Mouse (Mus musculus) lung, embryonic 14.5 days (tissue): ENCODE measurements at regions not wholly inside any gene's neighbourhood (a gene's known extent, or its start where the extent isn't known, plus 50 kb on each side); places are given as distances from the start of the nearest gene placed in this dataset.

Experiments
- ATAC-seq: fragments of 200-750 bp; cut with Nextera tagmentation; 2 replicates; pipeline ENCODE4 v1.8.0; 2017; ENCODE audit warnings: mild to moderate bottlenecking, moderate TSS enrichment, moderate library complexity; ENCODE audit not compliant: insufficient read depth
- DNase-seq: peaks from one replicate; pipeline ENCODE4 v3.0.0-alpha.2; 2015
- H3K27ac ChIP-seq: fragments of 300-500 bp; sonication (generic); 2 replicates; pipeline ENCODE4 v1.5.1; 2014; ENCODE audit warnings: low read depth, mild to moderate bottlenecking, moderate library complexity
- H3K27me3 ChIP-seq: fragments of 300-500 bp; sonication (generic); 2 replicates; pipeline ENCODE4 v1.6.1; 2014; ENCODE audit warnings: low read length, control low read depth; ENCODE audit not compliant: insufficient read depth
- H3K36me3 ChIP-seq: fragments of 300-500 bp; sonication (generic); 2 replicates; pipeline ENCODE4 v1.6.1; 2014; ENCODE audit warnings: control low read depth; ENCODE audit not compliant: insufficient read depth
- H3K4me1 ChIP-seq: fragments of 300-500 bp; sonication (generic); 2 replicates; pipeline ENCODE4 v1.6.1; 2014; ENCODE audit warnings: antibody characterized with exemption, control low read depth; ENCODE audit not compliant: insufficient read depth
- H3K4me2 ChIP-seq: fragments of 300-500 bp; sonication (generic); 2 replicates; pipeline ENCODE4 v1.6.1; 2014; ENCODE audit warnings: mild to moderate bottlenecking
- H3K4me3 ChIP-seq: fragments of 300-500 bp; sonication (generic); 2 replicates; pipeline ENCODE4 v1.5.1; 2014; ENCODE audit warnings: low read depth, low read length
- H3K9ac ChIP-seq: fragments of 300-500 bp; sonication (generic); 2 replicates; pipeline ENCODE4 v1.6.1; 2014
- H3K9me3 ChIP-seq: fragments of 300-500 bp; sonication (generic); 2 replicates; pipeline ENCODE4 v1.6.1; 2016; ENCODE audit warnings: low read depth, low read length, control low read depth
- CTCF ChIP-seq: IDR thresholded peaks from 2 replicates; pipeline ENCODE4 v1.5.1; 2016; ENCODE audit warnings: antibody characterized with exemption, low read depth
- WGBS: fragments of 180-500 bp; shearing (Covaris S2); extraction: QIAGEN DNeasy Blood & Tissue Kit; methylation state at CpG from one replicate; pipeline ENCODE4 v1.1.7; 2014; 5-methylcytosine and 5-hydroxymethylcytosine counted together

GRCm38 (mm10) chr9:14031358-14032047, 204.0 kb downstream of the Fam76b start:
- H3K27ac ChIP-seq = no peak overlapping the region
- no peak for ATAC-seq
- DNase-seq = no peak
- no peak overlapping the region for H3K9ac ChIP-seq
- TF ChIP-seq CTCF = no peak
- no peaks in the 10 kb centered on the region for H3K36me3 ChIP-seq
- no peak overlapping the region for H3K4me3 ChIP-seq
- H3K9me3 ChIP-seq = no peaks in the 10 kb centered on the region
- 68% methylated on average over 6 of the region's 6 CpGs for WGBS
- H3K4me1 ChIP-seq = peaks cover 7% of the 10 kb centered on the region; the same call in 1 of the 2 replicates
- no peak overlapping the region for H3K4me2 ChIP-seq
- H3K27me3 ChIP-seq = no peaks in the 10 kb centered on the region

- no peaks in the 10 kb centered on the region for H3K9me3 ChIP-seq
- DNase-seq (no peak), ATAC-seq (no peak)
- no peak overlapping the region for H3K4me3 ChIP-seq
- H3K27me3 ChIP-seq = no peaks in the 10 kb centered on the region
- H3K9ac ChIP-seq = no peak overlapping the region
- WGBS = 65% methylated on average over 1 of the region's 1 CpGs
- no peak overlapping the region for H3K4me2 ChIP-seq
- H3K4me1 ChIP-seq = peaks cover 5% of the 10 kb centered on the region; the same call in 1 of the 2 replicates
- H3K36me3 ChIP-seq = no peaks in the 10 kb centered on the region
- no peak for TF ChIP-seq CTCF
- H3K27ac ChIP-seq = no peak overlapping the region
These were observed 204.5 kb downstream of the Fam76b start for GRCm38 (mm10) chr9:14032048-14032362.

- 75% methylated on average over 2 of the region's 2 CpGs for WGBS
- Histone ChIP-seq H3K4me3 (no peak overlapping the region), H3K27ac (no peak overlapping the region), H3K36me3 (no peaks in the 10 kb centered on the region), H3K4me1 (no peaks in the 10 kb centered on the region), H3K9ac (no peak overlapping the region), H3K9me3 (no peaks in the 10 kb centered on the region), H3K4me2 (no peak overlapping the region), H3K27me3 (no peaks in the 10 kb centered on the region)
- DNase-seq (no peak), ATAC-seq (no peak)
- TF ChIP-seq CTCF = no peak
These were observed 208.0 kb downstream of the Fam76b start for GRCm38 (mm10) chr9:14035526-14035925.

- no peak for TF ChIP-seq CTCF
- Histone ChIP-seq H3K27ac (no peak overlapping the region), H3K4me3 (no peak overlapping the region), H3K27me3 (no peaks in the 10 kb centered on the region), H3K4me2 (no peak overlapping the region), H3K9ac (no peak overlapping the region), H3K36me3 (no peaks in the 10 kb centered on the region), H3K4me1 (no peaks in the 10 kb centered on the region), H3K9me3 (no peaks in the 10 kb centered on the region)
- 33% methylated on average over 2 of the region's 2 CpGs for WGBS
- peak; percentile 41 for DNase-seq
- peak; percentile 31; the same call in 1 of the 2 replicates for ATAC-seq
These were observed 214.5 kb downstream of the Fam76b start for GRCm38 (mm10) chr9:14041900-14042435.

- Histone ChIP-seq H3K9ac (no peak overlapping the region), H3K27me3 (no peaks in the 10 kb centered on the region), H3K27ac (no peak overlapping the region)
These were observed 220.7 kb downstream of the Fam76b start for GRCm38 (mm10) chr9:14048224-14048623.

GRCm38 (mm10) chr9:14053704-14054103, 221.2 kb upstream of the Sesn3 start:
- WGBS = 12% methylated on average over 2 of the region's 2 CpGs
- peaks cover 9% of the 10 kb centered on the region; the same call in 1 of the 2 replicates for H3K4me1 ChIP-seq
- H3K9ac ChIP-seq = no peak overlapping the region
- H3K4me2 ChIP-seq = no peak overlapping the region
- no peak overlapping the region for H3K4me3 ChIP-seq
- no peaks in the 10 kb centered on the region for H3K36me3 ChIP-seq
- ATAC-seq (no peak), DNase-seq (peak; percentile 44)
- TF ChIP-seq CTCF = no peak
- no peaks in the 10 kb centered on the region for H3K27me3 ChIP-seq
- H3K27ac ChIP-seq = no peak overlapping the region
- H3K9me3 ChIP-seq = no peaks in the 10 kb centered on the region

More at GRCm38 (mm10) chr9:14048224-14048623, 220.7 kb downstream of the Fam76b start:
- no peaks in the 10 kb centered on the region for H3K36me3 ChIP-seq
- TF ChIP-seq CTCF = no peak
- no peak for DNase-seq
- H3K4me2 ChIP-seq = no peak overlapping the region
- WGBS = 39% methylated on average over 4 of the region's 4 CpGs
- no peak overlapping the region for H3K4me3 ChIP-seq
- no peak for ATAC-seq
- no peaks in the 10 kb centered on the region for H3K9me3 ChIP-seq
- no peaks in the 10 kb centered on the region for H3K4me1 ChIP-seq

- no peaks in the 10 kb centered on the region for H3K9me3 ChIP-seq
- no peaks in the 10 kb centered on the region for H3K36me3 ChIP-seq
- no peak overlapping the region for H3K9ac ChIP-seq
- no peak overlapping the region for H3K4me2 ChIP-seq
- no peak overlapping the region for H3K27ac ChIP-seq
- no peak; the same call in 1 of the 2 replicates for ATAC-seq
- H3K4me3 ChIP-seq = no peak overlapping the region
- 58% methylated on average over 10 of the region's 10 CpGs for WGBS
- H3K27me3 ChIP-seq = no peaks in the 10 kb centered on the region
- TF ChIP-seq CTCF = no peak
- DNase-seq = no peak
- H3K4me1 ChIP-seq = peaks cover 17% of the 10 kb centered on the region; the same call in 1 of the 2 replicates
These were observed 218.3 kb upstream of the Sesn3 start for GRCm38 (mm10) chr9:14056410-14057172.
